Mouse (Mus musculus): ENCODE measurements around the gene Ripply1. TPM values are rescaled to one million over a fixed set of nuclear protein-coding genes. Genes with fewer than 3 reads are reported as not detected.
"Not testable (repeated sequence)": the region's sequence is repeated elsewhere in the genome, so short reads cannot be mapped to it uniquely, and the experiment has no call there.

The Ripply1 gene
- polyA plus RNA-seq, 1 experiment from 2014 or later: not detected

DNA sequence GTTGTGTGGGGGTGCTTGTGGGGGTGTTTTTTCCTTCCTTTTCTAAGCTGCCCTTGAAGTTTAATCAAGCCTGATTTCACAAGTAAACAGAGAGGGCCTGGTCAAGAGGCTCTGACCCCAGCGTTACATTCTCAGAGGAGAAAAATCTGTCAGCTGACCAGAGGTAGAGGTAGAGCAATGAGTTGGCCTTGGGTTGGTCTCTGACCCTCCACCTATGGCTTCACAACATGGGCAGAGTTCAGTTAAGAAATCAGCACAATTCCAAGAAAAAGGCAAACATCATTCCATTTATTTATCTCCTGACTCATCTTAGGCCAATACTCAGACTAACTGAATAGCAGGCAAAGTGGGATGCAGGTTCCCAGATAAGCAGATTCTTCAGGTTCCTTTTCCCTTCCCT, 3.3 kb downstream of the Ripply1 start:
- Histone ChIP-seq H3K4me3 (no peak overlapping the region), H3K9me3 (no peaks in the 10 kb centered on the region), H3K4me2 (no peak overlapping the region), H3K27me3 (peaks cover 62% of the 10 kb centered on the region), H3K36me3 (no peaks in the 10 kb centered on the region), H3K4me1 (no peaks in the 10 kb centered on the region), H3K27ac (no peak overlapping the region), H3K9ac (no peak overlapping the region)
- no peak for ATAC-seq (ENCODE audit: insufficient number of reproducible peaks, insufficient read depth, low FRiP score, low TSS enrichment, low read depth)
- 92% methylated on average over 1 of the region's 1 CpGs for WGBS

DNA sequence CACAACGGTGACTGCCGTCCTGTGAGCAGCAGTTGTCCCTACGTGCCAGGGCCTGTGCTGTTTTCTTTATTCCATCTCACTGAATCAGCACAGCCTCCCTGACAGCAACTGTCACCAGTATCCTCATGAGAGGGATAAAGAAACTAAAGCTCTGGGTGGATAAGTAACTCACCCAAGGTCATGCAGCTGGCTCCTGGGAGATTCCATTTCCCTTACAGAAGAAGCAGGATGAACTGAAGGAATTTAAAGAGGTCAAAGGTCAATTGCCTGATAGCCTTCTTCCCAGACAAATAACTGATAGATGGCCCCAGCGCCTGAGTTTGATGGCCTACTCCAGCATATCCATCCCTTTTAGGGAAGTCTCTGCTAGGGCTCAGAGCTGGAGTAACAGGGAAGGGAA, 4.8 kb downstream of the Ripply1 start:
- ATAC-seq (ENCODE audit: insufficient number of reproducible peaks, insufficient read depth, low FRiP score, low TSS enrichment, low read depth): no peak
- Histone ChIP-seq H3K9ac (no peak overlapping the region), H3K4me1 (no peaks in the 10 kb centered on the region), H3K9me3 (no peaks in the 10 kb centered on the region), H3K27me3 (peaks cover 48% of the 10 kb centered on the region), H3K4me3 (no peak overlapping the region), H3K36me3 (no peaks in the 10 kb centered on the region), H3K4me2 (no peak overlapping the region), H3K27ac (no peak overlapping the region)
- WGBS: 42% methylated on average over 4 of the region's 4 CpGs

DNA sequence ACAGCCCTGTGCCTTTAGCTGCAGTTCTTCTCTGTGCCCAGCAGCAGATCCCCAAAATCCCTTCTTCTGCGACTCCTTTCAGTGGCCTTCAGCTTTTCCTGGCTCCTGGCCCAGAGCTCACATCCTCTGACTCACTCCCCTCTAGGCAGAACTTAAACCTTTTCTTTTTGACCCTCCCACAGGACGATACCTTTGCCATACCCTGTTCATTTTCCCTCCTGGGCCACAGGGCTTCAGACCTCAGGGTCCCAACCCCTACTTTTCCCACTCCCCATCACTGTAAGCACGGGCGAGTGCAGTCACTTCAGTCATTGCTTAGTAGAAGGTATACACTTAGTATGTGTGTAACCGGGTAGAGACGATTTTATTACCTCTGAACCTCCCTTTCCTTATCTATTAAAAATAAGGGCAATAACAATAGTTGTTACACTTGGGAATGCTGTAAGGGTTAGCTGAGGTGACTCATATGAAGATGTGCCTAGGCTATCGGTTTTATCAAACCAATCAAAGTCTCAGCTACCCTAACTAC, 7.0 kb downstream of the Ripply1 start:
- Histone ChIP-seq H3K4me1 (no peaks in the 10 kb centered on the region), H3K27ac (no peak overlapping the region), H3K9me3 (no peaks in the 10 kb centered on the region), H3K27me3 (peaks cover 38% of the 10 kb centered on the region), H3K4me3 (no peak overlapping the region), H3K36me3 (no peaks in the 10 kb centered on the region), H3K9ac (no peak overlapping the region), H3K4me2 (no peak overlapping the region)
- no peak for ATAC-seq (ENCODE audit: insufficient number of reproducible peaks, insufficient read depth, low FRiP score, low TSS enrichment, low read depth)
- WGBS: 70% methylated on average over 7 of the region's 7 CpGs

DNA sequence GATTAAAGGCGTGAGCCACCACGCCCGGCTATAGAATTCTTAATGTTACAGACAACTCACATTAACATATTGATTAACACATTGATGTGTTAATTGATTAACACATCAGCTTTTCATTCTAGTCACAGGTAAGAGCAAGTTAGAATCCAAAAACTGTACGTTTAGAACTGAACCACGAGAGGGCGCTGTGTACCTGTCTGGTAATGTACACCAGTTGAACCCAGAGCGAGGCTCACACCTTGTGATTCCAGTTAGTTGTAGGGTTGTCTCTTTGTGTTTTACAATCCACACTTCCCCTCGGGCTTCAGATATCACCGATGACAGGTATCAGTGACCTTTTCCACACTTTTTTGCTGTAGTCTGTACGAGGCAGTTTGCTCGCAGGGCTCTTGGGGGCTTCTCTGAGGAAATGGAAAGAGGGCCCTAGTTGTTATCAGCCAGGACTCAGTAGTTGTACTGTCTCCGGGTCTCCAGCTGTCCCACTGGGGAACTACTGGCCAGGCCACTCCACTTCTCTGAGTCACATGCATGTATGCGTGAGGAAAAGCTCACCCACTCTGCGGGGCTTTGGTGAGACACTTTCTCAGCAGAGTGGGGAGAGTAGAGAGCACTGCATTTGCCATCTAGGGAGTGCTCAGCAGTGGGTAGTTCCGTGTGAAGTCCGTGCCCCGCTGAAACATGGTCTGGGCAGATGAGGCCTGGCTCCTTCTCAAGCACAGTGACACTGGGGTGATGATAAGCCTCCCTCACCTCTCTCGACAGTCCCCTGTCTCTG, 7.7 kb downstream of the Ripply1 start:
- peaks cover 34% of the 10 kb centered on the region for H3K27me3 ChIP-seq
- no peak for ATAC-seq (ENCODE audit: insufficient number of reproducible peaks, insufficient read depth, low FRiP score, low TSS enrichment, low read depth)
- no peak overlapping the region for H3K27ac ChIP-seq
- H3K4me1 ChIP-seq: no peaks in the 10 kb centered on the region
- no peak overlapping the region for H3K4me2 ChIP-seq
- no peak overlapping the region for H3K4me3 ChIP-seq
- 36% methylated on average over 18 of the region's 18 CpGs for WGBS
- H3K9ac ChIP-seq: no peak overlapping the region
- no peaks in the 10 kb centered on the region for H3K36me3 ChIP-seq
- H3K9me3 ChIP-seq: no peaks in the 10 kb centered on the region

DNA sequence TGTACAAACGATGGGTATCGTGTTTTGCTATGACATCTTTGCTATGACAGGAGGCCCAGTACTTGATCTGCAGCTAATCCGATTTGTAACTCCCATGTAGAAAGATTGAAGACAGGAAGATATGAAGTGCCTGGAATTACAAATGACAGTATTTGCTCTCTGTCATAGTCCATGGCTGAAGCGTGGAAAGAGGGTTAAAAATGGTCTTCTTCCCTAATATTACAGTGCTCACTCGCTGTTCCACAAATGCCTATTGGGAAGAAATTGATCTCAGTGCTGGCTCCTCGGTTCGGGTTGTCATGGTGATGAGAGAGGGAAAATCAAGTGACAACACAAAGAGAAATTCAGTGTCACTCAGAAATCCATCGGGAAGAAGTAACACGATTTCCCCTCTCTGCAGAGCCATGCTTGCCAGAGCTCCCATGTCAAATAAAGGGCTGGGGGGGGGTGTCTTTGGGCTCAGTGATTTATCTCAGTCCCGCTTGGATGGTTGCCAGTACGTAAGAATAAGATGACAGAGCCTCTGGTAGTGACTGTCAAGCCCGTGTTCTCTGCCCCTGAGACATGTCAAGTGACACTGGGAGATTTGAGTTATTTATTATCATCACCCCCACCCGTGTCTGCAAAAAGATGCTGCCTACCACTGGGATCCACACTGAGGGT, 12.0 kb downstream of the Ripply1 start:
- H3K36me3 ChIP-seq: no peaks in the 10 kb centered on the region
- no peak overlapping the region for H3K27ac ChIP-seq
- no peak overlapping the region for H3K4me2 ChIP-seq
- WGBS: 65% methylated on average over 13 of the region's 13 CpGs
- H3K4me1 ChIP-seq: no peaks in the 10 kb centered on the region
- no peak for ATAC-seq (ENCODE audit: insufficient number of reproducible peaks, insufficient read depth, low FRiP score, low TSS enrichment, low read depth)
- H3K9me3 ChIP-seq: no peaks in the 10 kb centered on the region
- no peak overlapping the region for H3K9ac ChIP-seq
- H3K4me3 ChIP-seq: no peak overlapping the region
- H3K27me3 ChIP-seq: peaks cover 33% of the 10 kb centered on the region

DNA sequence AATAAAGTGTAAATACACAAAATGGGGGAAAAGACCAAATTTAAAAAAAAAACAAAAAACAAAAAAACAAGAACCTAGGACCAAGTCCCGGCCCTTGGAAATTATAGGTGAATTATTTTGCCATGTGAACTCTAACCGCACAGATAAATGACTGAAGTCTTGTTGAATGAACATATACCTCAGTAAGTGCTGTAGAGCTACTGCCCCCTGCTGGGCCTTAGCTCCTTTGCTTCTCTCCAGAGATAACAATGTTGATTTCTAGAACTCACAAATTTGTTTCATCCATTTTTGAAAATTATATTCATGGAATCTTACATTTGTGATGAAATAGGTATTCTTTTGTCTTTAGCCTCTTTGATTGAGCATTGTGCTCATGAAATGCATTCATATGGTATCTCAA, 19.6 kb downstream of the Ripply1 start:
- 72% methylated on average over 2 of the region's 2 CpGs for WGBS

DNA sequence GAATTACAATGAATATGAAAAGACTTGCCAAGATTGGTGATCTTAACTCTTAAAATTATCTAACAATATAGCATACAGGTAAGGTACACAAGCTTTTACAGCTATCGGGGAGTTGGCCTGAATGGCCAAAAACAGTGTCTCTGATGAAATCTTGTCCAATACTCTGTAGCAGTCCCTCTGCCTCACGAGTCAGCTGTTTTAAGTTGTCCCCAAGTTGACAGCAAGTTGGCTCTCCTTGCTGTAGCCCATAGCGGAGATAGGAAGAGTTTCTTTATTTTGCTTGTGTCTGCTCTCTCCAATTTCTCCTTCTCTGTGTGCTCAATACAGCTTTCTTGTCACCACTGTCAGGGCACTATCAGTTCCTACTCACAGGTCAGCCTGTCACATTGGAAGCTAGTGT, 23.5 kb downstream of the Ripply1 start:
- ATAC-seq (ENCODE audit: insufficient number of reproducible peaks, insufficient read depth, low FRiP score, low TSS enrichment, low read depth); H3K4me1 ChIP-seq; H3K27me3 ChIP-seq; H3K9me3 ChIP-seq; H3K27ac ChIP-seq; H3K9ac ChIP-seq; H3K4me3 ChIP-seq; H3K4me2 ChIP-seq; H3K36me3 ChIP-seq: not testable (repeated sequence)
- WGBS: 81% methylated on average over 3 of the region's 3 CpGs

More for the DNA sequence above, 19.6 kb downstream of the Ripply1 start:
- H3K4me1 ChIP-seq: no peaks in the 10 kb centered on the region
- no peak overlapping the region for H3K27ac ChIP-seq
- no peak overlapping the region for H3K4me2 ChIP-seq
- no peak for ATAC-seq (ENCODE audit: insufficient number of reproducible peaks, insufficient read depth, low FRiP score, low TSS enrichment, low read depth)
- no peaks in the 10 kb centered on the region for H3K36me3 ChIP-seq
- no peak overlapping the region for H3K4me3 ChIP-seq
- H3K9me3 ChIP-seq: no peaks in the 10 kb centered on the region
- H3K9ac ChIP-seq: no peak overlapping the region
- H3K27me3 ChIP-seq: peaks cover 9% of the 10 kb centered on the region

DNA sequence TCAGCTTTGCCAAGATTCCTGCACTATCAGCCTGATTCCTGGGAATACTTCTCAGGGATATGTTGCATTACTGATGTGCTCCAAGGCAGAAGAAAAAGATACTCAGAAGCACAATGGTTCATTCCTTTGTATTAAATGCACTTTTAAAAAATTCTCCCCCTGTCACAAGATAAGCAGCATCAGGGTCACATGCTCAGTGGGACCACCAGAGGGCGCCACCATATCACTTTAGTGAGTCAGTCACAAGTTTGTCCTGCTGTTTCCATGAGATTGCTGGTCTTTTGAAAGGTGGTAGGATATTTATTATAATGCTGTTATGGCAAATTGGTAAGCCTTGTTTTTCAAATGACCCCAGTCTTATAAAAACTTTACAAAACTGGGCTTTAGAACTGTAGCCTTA, 30.3 kb downstream of the Ripply1 start:
- Histone ChIP-seq H3K9ac (no peak overlapping the region), H3K4me1 (no peaks in the 10 kb centered on the region), H3K9me3 (no peaks in the 10 kb centered on the region), H3K4me3 (no peak overlapping the region), H3K36me3 (peaks cover 4% of the 10 kb centered on the region; the same call in 1 of the 2 replicates), H3K27me3 (peaks cover 8% of the 10 kb centered on the region; the same call in 1 of the 2 replicates), H3K4me2 (no peak overlapping the region), H3K27ac (no peak overlapping the region)
- no peak for ATAC-seq (ENCODE audit: insufficient number of reproducible peaks, insufficient read depth, low FRiP score, low TSS enrichment, low read depth)
- WGBS: 0% methylated on average over 1 of the region's 1 CpGs

DNA sequence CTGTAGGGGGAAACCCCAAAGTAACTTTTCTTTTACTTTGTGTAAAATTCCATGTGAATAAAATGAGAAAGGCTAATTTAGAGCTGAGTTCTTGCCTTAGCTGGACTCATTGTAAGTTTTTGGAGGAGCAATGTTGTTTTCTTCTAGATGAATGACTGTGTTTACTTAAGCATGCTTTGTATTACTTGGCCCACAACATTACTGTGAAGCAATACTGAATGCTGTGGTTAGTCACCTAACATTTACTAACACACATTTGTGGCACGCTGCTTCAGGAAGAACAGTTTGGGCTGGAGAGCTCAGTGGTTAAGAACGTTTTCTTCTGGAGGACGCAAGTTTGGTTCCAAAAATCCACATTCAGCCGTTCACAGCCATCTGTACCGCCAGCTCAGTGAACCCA, 45.1 kb downstream of the Ripply1 start:
- Histone ChIP-seq H3K36me3 (peaks cover 6% of the 10 kb centered on the region), H3K4me3 (no peak overlapping the region)

DNA sequence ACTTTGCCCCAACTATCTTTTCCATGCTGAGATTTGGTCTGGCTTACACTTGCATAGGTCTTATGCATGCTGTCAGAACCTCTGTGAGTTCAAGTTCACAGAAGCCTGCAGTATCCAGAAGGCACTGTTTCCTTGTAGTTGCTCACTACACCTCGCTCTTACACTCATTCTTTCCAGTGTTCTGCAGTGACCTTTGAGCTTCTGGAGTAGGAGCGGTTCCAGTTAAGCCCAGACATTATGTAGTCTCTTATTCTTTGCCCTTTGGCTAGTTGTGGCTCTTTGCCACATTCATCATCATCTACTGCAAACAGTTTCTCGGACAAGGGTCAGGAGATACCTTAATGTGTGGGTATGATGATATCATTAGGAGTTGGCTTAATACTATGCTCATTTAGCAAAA, 51.6 kb downstream of the Ripply1 start:
- Histone ChIP-seq H3K4me3 (no peak overlapping the region), H3K9ac (no peak overlapping the region), H3K4me2 (no peak overlapping the region), H3K27me3 (peaks cover 5% of the 10 kb centered on the region; the same call in 1 of the 2 replicates), H3K27ac (no peak overlapping the region), H3K4me1 (no peaks in the 10 kb centered on the region), H3K36me3 (peaks cover 6% of the 10 kb centered on the region), H3K9me3 (no peaks in the 10 kb centered on the region)
- ATAC-seq (ENCODE audit: insufficient number of reproducible peaks, insufficient read depth, low FRiP score, low TSS enrichment, low read depth): no peak
- 88% methylated on average over 3 of the region's 3 CpGs for WGBS

More for the DNA sequence above, 45.1 kb downstream of the Ripply1 start:
- WGBS: 86% methylated on average over 5 of the region's 5 CpGs
- no peaks in the 10 kb centered on the region for H3K9me3 ChIP-seq
- no peak overlapping the region for H3K9ac ChIP-seq
- H3K4me2 ChIP-seq: no peak overlapping the region
- H3K27me3 ChIP-seq: peaks cover 4% of the 10 kb centered on the region; the same call in 1 of the 2 replicates
- no peak for ATAC-seq (ENCODE audit: insufficient number of reproducible peaks, insufficient read depth, low FRiP score, low TSS enrichment, low read depth)
- no peak overlapping the region for H3K27ac ChIP-seq
- H3K4me1 ChIP-seq: no peaks in the 10 kb centered on the region

All from embryonic facial prominence, embryonic 13.5 days (tissue).